Mouse (Mus musculus): ENCODE data around the gene Wfdc3.
"Not testable (repeated sequence)": the region's sequence is repeated elsewhere in the genome, so short reads cannot be mapped to it uniquely, and the experiment has no call there.

Wfdc3 gene

GRCm38 (mm10) chr2:164737377-164738090 is 8.2 kb downstream of the Wfdc3 start:
- no peak for DNase-seq (ENCODE audit: low read depth, low spot score)

- no peak for DNase-seq (ENCODE audit: low read depth, low spot score)
Measured at GRCm38 (mm10) chr2:164735446-164735845, 10.3 kb downstream of the Wfdc3 start.

- DNase-seq (ENCODE audit: low read depth, low spot score) = no peak
Measured at GRCm38 (mm10) chr2:164734839-164735238, 10.9 kb downstream of the Wfdc3 start.

- no peak for DNase-seq (ENCODE audit: low read depth, low spot score)
Measured at GRCm38 (mm10) chr2:164733259-164733658, 12.5 kb downstream of the Wfdc3 start.

- no peak for DNase-seq (ENCODE audit: low read depth, low spot score)
Measured at GRCm38 (mm10) chr2:164731719-164732118, 14.0 kb downstream of the Wfdc3 start.

DNA sequence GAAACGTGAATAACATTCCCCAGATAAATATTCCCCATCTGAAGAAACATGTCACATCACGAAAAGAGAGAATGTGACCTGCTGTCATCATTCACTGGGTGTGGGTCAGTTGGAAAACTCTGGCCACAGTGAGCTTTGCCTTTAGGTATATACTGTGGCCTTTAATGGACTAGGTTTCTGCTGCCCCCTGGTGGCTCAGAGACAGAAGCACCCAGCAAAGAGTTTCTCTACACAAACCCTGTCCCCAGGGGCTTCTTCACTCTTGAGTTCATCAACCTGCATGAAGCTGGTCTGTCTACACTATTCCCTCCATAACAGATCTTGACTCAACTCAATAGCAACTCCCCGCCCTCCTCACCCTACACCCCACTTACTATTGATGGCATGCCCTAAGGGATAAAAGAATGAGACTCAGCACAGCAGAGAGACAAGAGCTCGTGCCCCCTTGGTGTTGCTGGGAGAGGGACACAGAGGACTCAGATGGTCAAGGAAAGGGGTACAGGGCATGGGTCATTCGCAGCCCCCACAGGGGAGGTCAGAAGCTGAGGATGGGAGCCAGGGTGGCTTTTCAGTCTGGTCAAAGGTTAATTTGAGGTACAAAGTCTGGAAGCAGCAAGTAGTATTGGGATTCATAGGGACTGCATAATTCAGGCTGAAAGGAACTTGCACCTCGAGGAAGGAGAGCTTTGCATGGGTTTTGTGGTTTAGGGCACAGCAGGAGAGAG is 19.7 kb downstream of the Wfdc3 start:
- DNase-seq (ENCODE audit: low read depth, low spot score) = no peak

GRCm38 (mm10) chr2:164723276-164723675 is 22.5 kb downstream of the Wfdc3 start:
- no peak for DNase-seq (ENCODE audit: low read depth, low spot score)

DNA sequence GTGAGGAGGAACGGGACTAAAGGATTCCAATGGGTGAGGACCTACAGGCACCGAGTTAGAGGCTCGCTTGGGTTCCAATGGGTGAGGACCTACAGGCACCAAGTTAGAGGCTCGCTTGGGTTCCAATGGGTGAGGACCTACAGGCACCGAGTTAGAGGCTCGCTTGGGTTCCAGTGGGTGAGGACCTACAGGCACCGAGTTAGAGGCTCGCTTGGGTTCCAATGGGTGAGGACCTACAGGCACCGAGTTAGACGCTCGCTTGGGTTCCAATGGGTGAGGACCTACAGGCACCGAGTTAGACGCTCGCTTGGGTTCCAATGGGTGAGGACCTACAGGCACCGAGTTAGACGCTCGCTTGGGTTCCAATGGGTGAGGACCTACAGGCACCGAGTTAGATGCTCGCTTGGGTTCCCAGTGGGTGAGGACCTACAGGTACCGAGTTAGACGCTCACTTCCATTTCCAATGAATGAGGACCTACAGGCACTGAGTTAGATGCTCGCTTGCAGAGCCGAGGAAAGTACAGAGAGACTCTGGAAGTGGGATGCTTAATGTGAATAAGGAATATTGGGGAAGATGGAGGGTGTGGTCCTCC is 29.4 kb downstream of the Wfdc3 start:
- not testable (repeated sequence) for DNase-seq (ENCODE audit: low read depth, low spot score)

DNA sequence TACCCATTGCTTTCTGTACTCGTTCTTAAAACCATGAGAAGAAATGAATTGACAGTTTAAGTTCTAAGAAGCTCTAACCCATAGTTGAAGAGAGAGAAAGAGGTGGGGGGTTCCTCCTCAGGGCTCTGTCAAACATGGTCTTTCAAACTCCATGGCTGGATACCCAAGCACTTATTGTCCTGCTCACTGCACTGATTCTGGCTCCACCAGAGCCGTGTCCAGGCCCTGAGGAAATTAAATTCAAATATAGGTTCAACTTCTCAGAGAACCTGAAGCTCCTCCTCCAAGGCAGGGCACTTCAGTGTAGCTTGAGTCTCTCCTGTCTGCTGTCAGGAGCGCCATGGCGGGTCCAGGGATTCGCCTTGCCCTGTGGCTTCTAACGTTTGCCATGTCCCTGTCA is 30.7 kb downstream of the Wfdc3 start, which contains the start of gene Spint5:
Spint5 (plus strand) TSS at position 301 of the 400 bp plus-strand sequence.
- DNase-seq (ENCODE audit: low read depth, low spot score) = no peak

GRCm38 (mm10) chr2:164705991-164706390 is 39.7 kb downstream of the Wfdc3 start:
- DNase-seq (ENCODE audit: low read depth, low spot score) = no peak

DNA sequence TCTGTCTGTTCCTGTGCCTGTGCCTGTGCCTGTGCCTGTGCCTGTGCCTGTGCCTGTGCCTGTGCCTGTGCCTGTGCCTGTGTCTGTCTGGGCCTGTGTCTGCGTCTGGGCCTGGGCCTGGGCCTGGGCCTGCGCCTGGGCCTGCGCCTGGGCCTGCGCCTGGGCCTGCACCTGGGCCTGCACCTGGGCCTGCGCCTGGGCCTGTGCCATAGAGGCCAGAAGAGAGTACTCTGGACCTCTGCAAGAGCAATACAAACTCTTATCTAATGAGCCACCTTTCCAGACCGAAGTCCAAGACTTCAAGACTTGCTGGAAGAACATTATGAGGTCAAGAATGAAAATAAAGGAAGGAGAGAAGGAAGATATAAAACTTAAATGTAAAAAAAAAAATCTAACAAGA is 40.4 kb downstream of the Wfdc3 start:
- no peak for DNase-seq (ENCODE audit: low read depth, low spot score)

- DNase-seq (ENCODE audit: low read depth, low spot score) = no peak
Measured at GRCm38 (mm10) chr2:164704235-164704634, 41.5 kb downstream of the Wfdc3 start.

DNA sequence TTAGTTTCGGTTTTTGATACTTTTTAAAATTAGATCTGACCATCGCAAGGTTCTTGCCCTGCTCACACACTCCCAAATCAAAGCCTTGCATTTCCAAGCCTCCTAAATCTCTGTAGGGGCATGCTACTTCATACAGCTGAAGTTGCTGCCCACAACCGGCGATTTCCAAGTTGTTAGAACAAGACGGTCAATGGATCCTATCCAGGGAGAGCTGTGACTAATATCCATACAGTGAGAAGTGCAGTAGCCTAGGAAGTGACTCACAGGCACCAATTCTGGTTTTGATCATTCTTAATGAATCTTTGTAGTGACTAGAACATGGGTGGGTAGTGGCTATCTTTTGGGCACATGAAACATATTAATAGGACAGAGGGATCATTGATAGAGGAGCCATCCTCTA is 44.0 kb downstream of the Wfdc3 start:
- DNase-seq (ENCODE audit: low read depth, low spot score) = no peak

DNA sequence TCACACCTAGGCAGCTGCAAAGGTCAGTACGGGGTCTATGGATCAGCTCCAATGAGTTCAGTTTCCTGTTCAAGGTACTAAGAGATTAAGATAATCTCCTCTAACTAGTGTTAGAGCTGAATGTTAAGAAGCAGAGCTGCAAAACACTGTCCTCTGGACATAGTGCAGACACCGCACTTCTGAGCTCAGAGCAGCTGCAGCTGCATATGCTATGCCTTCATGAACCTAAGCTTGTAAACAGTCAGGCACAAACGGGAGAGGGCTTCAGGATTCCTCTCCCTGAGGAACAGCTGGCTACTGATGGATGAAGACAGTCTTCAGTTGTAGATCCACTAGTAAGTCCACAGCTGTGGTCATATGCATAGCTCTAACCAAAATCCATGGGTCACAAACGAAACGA is 44.8 kb downstream of the Wfdc3 start:
- DNase-seq (ENCODE audit: low read depth, low spot score) = no peak

DNA sequence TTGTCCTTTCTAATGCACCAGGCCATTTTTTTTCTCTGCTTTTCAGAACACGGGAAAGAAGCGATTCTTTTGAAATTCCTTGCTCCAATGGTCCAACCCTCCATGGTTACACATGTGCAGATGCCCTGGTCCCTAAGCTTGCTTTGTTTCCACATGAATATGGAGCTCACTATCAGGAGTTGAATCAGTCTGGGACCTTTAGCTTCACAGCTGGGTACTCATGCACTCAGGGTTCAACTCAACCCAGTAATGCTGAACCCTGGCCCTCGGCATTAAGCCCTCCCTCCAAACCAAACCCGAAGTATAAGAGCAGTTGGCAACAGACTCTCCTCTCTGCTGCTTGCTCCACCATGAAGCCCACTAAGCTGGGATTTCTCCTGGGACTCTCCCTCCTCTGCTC is 47.5 kb downstream of the Wfdc3 start, which contains the start of gene Spint4:
Spint4 (plus strand) TSS at position 301 of the 400 bp plus-strand sequence.
- no peak for DNase-seq (ENCODE audit: low read depth, low spot score)

DNA sequence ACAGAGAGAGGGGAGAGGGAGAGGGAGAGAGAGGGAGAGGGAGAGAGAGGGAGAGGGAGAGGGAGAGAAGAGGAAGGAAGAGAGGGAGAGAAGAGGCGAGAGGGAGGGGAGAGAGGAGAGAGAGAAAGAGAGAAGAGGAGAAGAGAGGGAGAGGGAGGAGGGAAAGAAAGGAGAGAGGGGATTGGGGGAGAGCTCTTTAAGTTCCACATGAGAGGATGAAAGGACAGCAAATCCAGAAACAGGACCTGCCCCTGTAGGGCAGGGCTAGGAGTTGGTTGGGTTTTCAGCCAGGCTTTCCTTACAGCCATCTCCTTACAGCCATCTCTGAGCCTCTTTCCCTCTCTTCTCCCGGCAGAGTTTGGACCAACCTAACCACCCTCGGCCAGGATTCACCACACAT is 60.9 kb downstream of the Wfdc3 start, which contains the start of gene Wfdc13:
Wfdc13 (plus strand) TSS at position 301 of the 400 bp plus-strand sequence.
- DNase-seq (ENCODE audit: low read depth, low spot score) = no peak
